Mouse (Mus musculus) left cerebral cortex, postnatal 36 days (tissue): ENCODE results near the gene Sapcd2. TPM values are rescaled to one million over a fixed set of nuclear protein-coding genes. Genes with fewer than 3 reads are reported as not detected.

Experiments used
- DNase-seq, 2 experiments: peaks; one replicate each; pipeline ENCODE4 v3.0.0; 2021 to 2022; ENCODE audit warnings: low spot score in 2 of 2, mixed read lengths in 1 of 2
- intact Hi-C: fragments of 180-260 bp; cut with DNase I; formaldehyde crosslinking; loops from one replicate; pipeline ENCODE4 v1.15.1; 2025
- total RNA-seq, 2 experiments: library from RNA; stranded (reverse); gene quantifications; 2 replicates each; pipeline ENCODE4 v1.2.3; 2021

The Sapcd2 gene
- total RNA-seq, 2 experiments from 2014 or later, result 2.7 to 4.1 TPM

GRCm38 (mm10) chr2:25417426-25417825, 45.3 kb downstream of the Sapcd2 start:
- intact Hi-C loops, result no loop called here

GRCm38 (mm10) chr2:25421896-25422295, 49.8 kb downstream of the Sapcd2 start:
- DNase-seq, result no peak
- intact Hi-C loops, result loop anchor here (10.0 kb wide), 1 partner anchor 73 kb away; the partner anchor contains the start of gene Lcn12

More at GRCm38 (mm10) chr2:25417426-25417825, 45.3 kb downstream of the Sapcd2 start:
- no peak for DNase-seq

GRCm38 (mm10) chr2:25422587-25423410, 50.7 kb downstream of the Sapcd2 start, which contains the start of gene Fut7:
Gene Fut7 (plus strand): TSS chr2:25423267.
- intact Hi-C loops, result loop anchor here (10.0 kb wide), 1 partner anchor 72 kb away; the partner anchor contains the start of gene Lcn12
- no peak for DNase-seq

- intact Hi-C loops, result loop anchor here (10.0 kb wide), 1 partner anchor 71 kb away; the partner anchor contains the start of gene Lcn12
These were observed 51.5 kb downstream of the Sapcd2 start for GRCm38 (mm10) chr2:25423626-25424025.

GRCm38 (mm10) chr2:25425481-25425880, 53.4 kb downstream of the Sapcd2 start:
- intact Hi-C loops, result loop anchor here (5.0 to 10.0 kb wide), 2 partner anchors 69 to 122 kb away; partner anchors contain the start of genes Lcn12 and Traf2
- no peak for DNase-seq

More at GRCm38 (mm10) chr2:25423626-25424025, 51.5 kb downstream of the Sapcd2 start:
- DNase-seq, result no peak

GRCm38 (mm10) chr2:25426721-25427191, 54.6 kb downstream of the Sapcd2 start:
- DNase-seq, result peak; percentile 41 to 52
- intact Hi-C loops, result loop anchor here (5.0 to 10.0 kb wide), 2 partner anchors 68 to 121 kb away; partner anchors contain the start of genes Lcn12 and Traf2

- no peak for DNase-seq
- intact Hi-C loops, result loop anchor here (5.0 to 10.0 kb wide), 2 partner anchors 68 to 120 kb away; partner anchors contain the start of genes Lcn12 and Traf2
These were observed 55.1 kb downstream of the Sapcd2 start for GRCm38 (mm10) chr2:25427256-25427655.

Other genes with a start within 250 kb of the Sapcd2 start
- gene Nrarp, start 191.6 kb upstream of the Sapcd2 start, total RNA-seq, result 10 to 100 TPM; 19.7 to 30.7 TPM
- 1 to 10 TPM; 1.6 to 2.3 TPM for gene Tor4a, start 175.4 kb upstream of the Sapcd2 start, total RNA-seq
- 10 to 100 TPM; 55.4 to 58.5 TPM for gene Nelfb, start 160.8 kb upstream of the Sapcd2 start, total RNA-seq
- under 1 TPM in 1 of 2 experiments, not detected in 1; 0.29 TPM for gene Stpg3, start 157.7 kb upstream of the Sapcd2 start, total RNA-seq
- gene Fam166a, start 153.6 kb upstream of the Sapcd2 start, total RNA-seq, result not detected
- gene Tubb4b, start 147.6 kb upstream of the Sapcd2 start, total RNA-seq, result 100 to 1,000 TPM; 334 to 390 TPM
- not detected for gene Slc34a3, start 138.0 kb upstream of the Sapcd2 start, total RNA-seq
- not detected for gene Rnf224, start 135.5 kb upstream of the Sapcd2 start, total RNA-seq
- 100 to 1,000 TPM; 244 to 282 TPM for gene Rnf208, start 130.1 kb upstream of the Sapcd2 start, total RNA-seq
- gene Cysrt1, start 129.9 kb upstream of the Sapcd2 start, total RNA-seq, result not detected
- 1 to 10 TPM; 1.9 to 3.2 TPM for gene AL732309.1, start 125.5 kb upstream of the Sapcd2 start, total RNA-seq
- gene Tmem203, start 116.9 kb upstream of the Sapcd2 start, total RNA-seq, result 10 to 100 TPM; 32.8 to 44.3 TPM
- gene Tprn, start 109.7 kb upstream of the Sapcd2 start, total RNA-seq, result 10 to 100 TPM; 18.5 to 24.7 TPM
- gene Ssna1, start 99.9 kb upstream of the Sapcd2 start, total RNA-seq, result 10 to 100 TPM; 60.1 to 68.3 TPM
- 10 to 100 TPM; 78.9 to 82.8 TPM for gene Anapc2, start 99.8 kb upstream of the Sapcd2 start, total RNA-seq
- gene Tmem210, start 84.2 kb upstream of the Sapcd2 start, total RNA-seq, result not detected
- not detected for gene Lrrc26, start 82.4 kb upstream of the Sapcd2 start, total RNA-seq
- 100 to 1,000 TPM; 451 to 471 TPM for gene Grin1, start 53.1 kb upstream of the Sapcd2 start, total RNA-seq
- gene Man1b1, start 40.0 kb upstream of the Sapcd2 start, total RNA-seq, result 10 to 100 TPM; 57.0 to 63.7 TPM
- 10 to 100 TPM; 27.1 to 34.1 TPM for gene Dpp7, start 16.0 kb upstream of the Sapcd2 start, total RNA-seq
- 10 to 100 TPM; 17.0 to 20.8 TPM for gene Uap1l1, start 6.6 kb upstream of the Sapcd2 start, total RNA-seq
- 10 to 100 TPM; 12.0 to 13.9 TPM for gene Entpd2, start 23.6 kb downstream of the Sapcd2 start, total RNA-seq
- 100 to 1,000 TPM; 325 to 339 TPM for gene Npdc1, start 27.0 kb downstream of the Sapcd2 start, total RNA-seq
- gene Fut7, start 50.9 kb downstream of the Sapcd2 start, total RNA-seq, result under 1 TPM in 1 of 2 experiments, not detected in 1; 0.20 TPM
- 100 to 1,000 TPM; 169 to 174 TPM for gene Abca2, start 56.4 kb downstream of the Sapcd2 start, total RNA-seq
- gene Clic3, start 84.5 kb downstream of the Sapcd2 start, total RNA-seq, result under 1 TPM in 1 of 2 experiments, not detected in 1; 0.69 TPM
- gene Paxx, start 88.8 kb downstream of the Sapcd2 start, total RNA-seq, result 10 to 100 TPM; 72.8 to 75.8 TPM
- gene Ptgds, start 97.7 kb downstream of the Sapcd2 start, total RNA-seq, result 1,000 to 10,000 TPM; 1,442 to 2,237 TPM
- not detected for gene Lcn12, start 121.6 kb downstream of the Sapcd2 start, total RNA-seq
- gene Fbxw5, start 128.4 kb downstream of the Sapcd2 start, total RNA-seq, result 100 to 1,000 TPM; 107 to 127 TPM
- gene C8g, start 129.4 kb downstream of the Sapcd2 start, total RNA-seq, result 1 to 10 TPM; 1.0 to 1.6 TPM
- gene Traf2, start 174.6 kb downstream of the Sapcd2 start, total RNA-seq, result 1 to 10 TPM; 8.7 to 9.3 TPM
- 100 to 1,000 TPM; 189 to 236 TPM for gene Edf1, start 185.5 kb downstream of the Sapcd2 start, total RNA-seq
- 1 to 10 TPM; 1.4 to 2.4 TPM for gene Mamdc4, start 202.5 kb downstream of the Sapcd2 start, total RNA-seq
- 10 to 100 TPM; 74.6 to 75.4 TPM for gene Phpt1, start 202.9 kb downstream of the Sapcd2 start, total RNA-seq
- gene Ajm1, start 209.4 kb downstream of the Sapcd2 start, total RNA-seq, result 100 to 1,000 TPM in 1 of 2 experiments, 10 to 100 TPM in 1; 99.8 to 110 TPM
- 100 to 1,000 TPM; 144 to 160 TPM for gene Rabl6, start 236.2 kb downstream of the Sapcd2 start, total RNA-seq
- not detected for gene Ccdc183, start 245.4 kb downstream of the Sapcd2 start, total RNA-seq
- gene Tmem141, start 249.7 kb downstream of the Sapcd2 start, total RNA-seq, result 10 to 100 TPM; 19.8 to 29.2 TPM